Mouse (Mus musculus): ENCODE results near the gene Fam192a. TPM values are rescaled to one million over a fixed set of nuclear protein-coding genes. Genes with fewer than 3 reads are reported as not detected.

Fam192a gene
- 44.5 and 51.4 TPM in 2 replicates for total RNA-seq (2014; rRNA removed)
- 71.5 and 79.9 TPM in 2 replicates for polyA plus RNA-seq (2015; fragmentation: Nextera tagmentation; extraction: Ambion mirVana)

DNA sequence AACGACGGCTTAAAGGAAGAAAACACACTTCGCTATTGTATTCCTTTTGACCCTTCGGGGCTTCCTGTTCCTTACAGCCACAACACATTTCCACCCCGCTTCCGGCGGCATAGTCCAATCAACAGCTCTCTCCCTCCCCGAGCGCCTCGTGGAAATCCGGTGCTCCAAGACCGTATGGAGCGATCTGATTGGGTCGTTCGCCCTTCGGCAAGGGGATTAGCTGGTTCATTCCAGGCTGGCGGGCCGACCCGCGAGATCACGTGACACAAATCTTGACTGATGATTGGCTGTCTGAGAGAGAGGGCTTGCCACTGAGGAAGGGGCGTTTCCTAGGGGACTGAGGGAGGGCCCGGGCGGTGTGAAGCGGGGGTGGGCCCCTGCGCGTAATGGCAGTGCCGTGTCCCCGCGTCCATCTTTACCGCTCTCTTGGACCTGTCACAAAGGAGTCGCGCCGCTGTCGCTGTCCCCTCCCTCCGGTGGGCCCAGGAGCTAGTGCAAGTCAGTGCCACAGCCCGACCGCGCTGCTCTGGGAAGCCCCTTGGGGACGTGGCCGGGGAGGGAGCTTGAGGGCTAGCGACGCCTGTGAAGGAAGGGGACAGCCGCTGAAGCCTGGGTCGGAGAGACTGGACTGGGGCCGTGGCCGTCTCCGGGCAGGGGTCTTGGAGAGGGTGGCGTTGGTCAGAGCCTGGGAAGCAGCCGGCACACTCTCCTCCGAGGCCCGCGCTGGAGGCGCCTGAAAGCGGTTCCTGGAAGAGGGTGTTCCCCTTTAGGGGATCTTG is at the start of gene Fam192a, which contains the start of gene Rspry1:
Fam192a (minus strand) TSS at position 391 of the 779 bp plus-strand sequence.
Rspry1 (plus strand) TSS at position 331 of the 779 bp plus-strand sequence.
- no peaks in the 10 kb centered on the region for H3K36me3 ChIP-seq (ENCODE audit: insufficient read depth)
- peak within 1 kb of the TSS; percentile 72 for H3K4me3 ChIP-seq (ENCODE audit: low read depth, low read length)
- peak; percentile 99 for ATAC-seq
- no peak for TF ChIP-seq CTCF (IDR thresholded peaks at IDR 0.05; ENCODE audit: low read depth)
- DNase-seq = peak; percentile 100
- H3K4me1 ChIP-seq (ENCODE audit: insufficient read depth) = peaks cover 11% of the 10 kb centered on the region
- peak within 1 kb of the TSS; percentile 95 for H3K27ac ChIP-seq (ENCODE audit: low read depth, low read length)
- H3K9ac ChIP-seq = peak within 1 kb of the TSS; percentile 91
- no peaks in the 10 kb centered on the region for H3K27me3 ChIP-seq (ENCODE audit: insufficient read depth, low read length)
- no peaks in the 10 kb centered on the region for H3K9me3 ChIP-seq (ENCODE audit: low read length)
- peak within 1 kb of the TSS; percentile 80 for H3K4me2 ChIP-seq (ENCODE audit: low read depth)
- 1% methylated on average over 55 of the region's 55 CpGs for WGBS

DNA sequence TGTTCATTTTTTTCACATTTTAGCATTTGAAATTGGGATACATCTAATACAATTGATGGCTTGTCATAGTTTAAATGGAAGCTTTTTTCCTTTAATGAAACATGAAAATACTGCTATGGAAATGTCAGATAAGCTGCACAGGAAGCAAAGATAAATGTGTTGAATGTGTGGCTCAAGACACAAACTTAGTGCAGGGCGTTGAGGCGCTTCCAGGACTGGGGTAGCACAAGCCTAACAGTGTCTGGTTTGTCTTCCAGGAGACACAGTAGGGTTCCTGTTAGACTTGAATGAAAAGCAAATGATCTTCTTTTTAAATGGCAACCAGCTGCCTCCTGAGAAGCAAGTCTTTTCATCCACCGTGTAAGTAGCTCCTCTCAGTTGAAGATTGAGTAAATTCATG is 47.7 kb upstream of the Fam192a start:
- ATAC-seq = no peak; the same call in 1 of the 2 replicates
- H3K27me3 ChIP-seq (ENCODE audit: insufficient read depth, low read length) = no peaks in the 10 kb centered on the region
- H3K36me3 ChIP-seq (ENCODE audit: insufficient read depth) = peaks cover 56% of the 10 kb centered on the region
- H3K4me3 ChIP-seq (ENCODE audit: low read depth, low read length) = no peak overlapping the region
- 38% methylated on average over 3 of the region's 3 CpGs for WGBS
- H3K4me2 ChIP-seq (ENCODE audit: low read depth) = no peak overlapping the region
- no peak overlapping the region for H3K9ac ChIP-seq
- H3K9me3 ChIP-seq (ENCODE audit: low read length) = no peaks in the 10 kb centered on the region
- H3K27ac ChIP-seq (ENCODE audit: low read depth, low read length) = no peak overlapping the region
- no peak for TF ChIP-seq CTCF (IDR thresholded peaks at IDR 0.05; ENCODE audit: low read depth)
- no peak for DNase-seq
- no peaks in the 10 kb centered on the region for H3K4me1 ChIP-seq (ENCODE audit: insufficient read depth)

DNA sequence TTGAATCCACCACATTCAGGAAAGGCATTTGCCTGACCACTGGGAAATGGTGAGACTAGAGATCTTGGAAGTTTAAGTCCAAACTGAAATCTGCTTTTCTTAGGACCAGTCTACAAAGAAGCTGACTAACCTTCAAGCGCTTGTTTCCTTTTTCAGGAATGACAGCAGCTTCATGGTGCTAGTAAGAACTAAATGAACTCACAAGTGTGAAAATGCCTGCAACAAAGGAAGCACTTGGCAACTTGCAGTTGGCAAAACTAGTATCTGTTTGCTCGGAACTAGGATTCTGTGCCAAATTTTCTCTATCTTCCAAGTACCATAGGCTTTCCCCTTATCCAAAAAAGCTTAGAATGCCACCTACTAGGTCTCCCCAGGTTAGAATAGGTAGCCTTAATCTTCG is 44.4 kb upstream of the Fam192a start:
- Histone ChIP-seq H3K9ac (no peak overlapping the region), H3K4me3 (ENCODE audit: low read depth, low read length) (no peak overlapping the region), H3K27ac (ENCODE audit: low read depth, low read length) (no peak overlapping the region), H3K4me2 (ENCODE audit: low read depth) (no peak overlapping the region), H3K27me3 (ENCODE audit: insufficient read depth, low read length) (no peaks in the 10 kb centered on the region), H3K36me3 (ENCODE audit: insufficient read depth) (peaks cover 43% of the 10 kb centered on the region), H3K4me1 (ENCODE audit: insufficient read depth) (no peaks in the 10 kb centered on the region), H3K9me3 (ENCODE audit: low read length) (no peaks in the 10 kb centered on the region)
- DNase-seq (no peak), ATAC-seq (no peak)
- no peak for TF ChIP-seq CTCF (IDR thresholded peaks at IDR 0.05; ENCODE audit: low read depth)
- WGBS = 80% methylated on average over 3 of the region's 3 CpGs

DNA sequence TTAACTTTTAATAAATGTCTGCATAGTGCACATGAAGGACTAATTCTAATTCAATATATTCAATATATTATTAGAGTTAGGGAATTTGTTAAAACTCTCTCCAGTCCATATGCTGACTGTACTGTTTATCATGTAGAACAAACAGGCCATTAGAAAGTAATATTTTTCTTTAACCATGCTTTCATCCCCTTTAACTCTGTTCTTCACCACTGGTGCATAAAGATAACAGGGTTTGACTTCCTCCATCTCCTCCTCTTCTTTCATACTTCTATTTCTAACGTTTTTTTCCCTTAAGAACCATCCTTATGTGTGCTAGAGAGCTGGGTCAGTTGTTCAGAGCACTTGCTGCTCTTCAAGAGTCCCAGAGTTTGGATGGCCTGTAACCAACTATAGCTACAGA is 43.4 kb upstream of the Fam192a start:
- H3K4me3 ChIP-seq (ENCODE audit: low read depth, low read length) = no peak overlapping the region
- no peak overlapping the region for H3K27ac ChIP-seq (ENCODE audit: low read depth, low read length)
- DNase-seq = no peak
- no peaks in the 10 kb centered on the region for H3K4me1 ChIP-seq (ENCODE audit: insufficient read depth)
- H3K36me3 ChIP-seq (ENCODE audit: insufficient read depth) = peaks cover 50% of the 10 kb centered on the region
- no peak overlapping the region for H3K4me2 ChIP-seq (ENCODE audit: low read depth)
- no peaks in the 10 kb centered on the region for H3K9me3 ChIP-seq (ENCODE audit: low read length)
- no peaks in the 10 kb centered on the region for H3K27me3 ChIP-seq (ENCODE audit: insufficient read depth, low read length)
- 56% methylated on average over 1 of the region's 1 CpGs for WGBS
- H3K9ac ChIP-seq = no peak overlapping the region
- no peak for TF ChIP-seq CTCF (IDR thresholded peaks at IDR 0.05; ENCODE audit: low read depth)
- no peak for ATAC-seq

DNA sequence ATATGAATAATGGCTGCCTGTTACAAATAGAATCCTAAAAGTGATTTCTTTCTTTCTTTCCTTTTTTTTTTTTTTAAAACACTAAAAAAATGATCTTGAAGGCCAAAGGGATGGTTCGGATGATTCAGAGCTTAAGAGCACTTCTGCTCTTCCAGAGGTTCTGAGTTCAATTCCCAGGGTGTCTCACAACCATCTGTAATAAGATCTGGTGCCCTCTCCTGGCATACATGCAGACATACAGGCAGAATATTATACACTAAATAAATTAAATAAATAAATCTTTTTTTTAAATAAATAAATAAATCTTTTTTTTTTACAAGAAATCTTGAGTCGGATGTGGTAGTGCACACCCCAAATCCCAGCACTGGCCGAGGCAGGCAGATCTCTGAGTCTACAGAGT is 40.1 kb upstream of the Fam192a start:
- H3K4me3 ChIP-seq (ENCODE audit: low read depth, low read length) = no peak overlapping the region
- no peaks in the 10 kb centered on the region for H3K27me3 ChIP-seq (ENCODE audit: insufficient read depth, low read length)
- H3K4me2 ChIP-seq (ENCODE audit: low read depth) = no peak overlapping the region
- no peak overlapping the region for H3K27ac ChIP-seq (ENCODE audit: low read depth, low read length)
- DNase-seq (no peak), ATAC-seq (no peak)
- H3K36me3 ChIP-seq (ENCODE audit: insufficient read depth) = peaks cover 60% of the 10 kb centered on the region
- 92% methylated on average over 3 of the region's 3 CpGs for WGBS
- TF ChIP-seq CTCF (IDR thresholded peaks at IDR 0.05; ENCODE audit: low read depth) = peak; percentile 19; the same call in 1 of the 2 replicates
- no peaks in the 10 kb centered on the region for H3K9me3 ChIP-seq (ENCODE audit: low read length)
- no peaks in the 10 kb centered on the region for H3K4me1 ChIP-seq (ENCODE audit: insufficient read depth)
- H3K9ac ChIP-seq = no peak overlapping the region

DNA sequence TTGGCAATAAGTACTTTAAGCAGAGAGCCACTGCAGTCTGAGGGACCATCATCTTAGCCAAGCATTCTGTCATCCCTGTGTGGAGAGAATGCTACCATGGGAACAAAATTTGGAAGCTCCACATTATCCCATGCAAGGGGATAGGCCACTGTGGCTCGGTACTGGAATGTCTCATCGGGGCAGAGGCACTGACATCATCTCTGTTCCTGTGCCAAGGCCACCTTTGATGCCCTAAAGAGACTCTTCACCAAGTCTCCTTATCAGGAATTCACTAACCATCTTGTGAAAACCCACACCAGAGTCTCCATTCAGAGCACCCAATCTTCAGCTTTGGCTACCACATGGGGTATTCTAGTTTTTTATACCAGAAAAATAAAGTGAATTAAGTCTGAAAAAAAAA is 39.4 kb upstream of the Fam192a start:
- H3K9me3 ChIP-seq (ENCODE audit: low read length) = no peaks in the 10 kb centered on the region
- no peak overlapping the region for H3K4me3 ChIP-seq (ENCODE audit: low read depth, low read length)
- no peak for TF ChIP-seq CTCF (IDR thresholded peaks at IDR 0.05; ENCODE audit: low read depth)
- peaks cover 60% of the 10 kb centered on the region for H3K36me3 ChIP-seq (ENCODE audit: insufficient read depth)
- no peaks in the 10 kb centered on the region for H3K27me3 ChIP-seq (ENCODE audit: insufficient read depth, low read length)
- no peak overlapping the region for H3K9ac ChIP-seq
- no peaks in the 10 kb centered on the region for H3K4me1 ChIP-seq (ENCODE audit: insufficient read depth)
- WGBS = 94% methylated on average over 2 of the region's 2 CpGs
- H3K27ac ChIP-seq (ENCODE audit: low read depth, low read length) = no peak overlapping the region
- ATAC-seq (no peak), DNase-seq (no peak)
- H3K4me2 ChIP-seq (ENCODE audit: low read depth) = no peak overlapping the region

DNA sequence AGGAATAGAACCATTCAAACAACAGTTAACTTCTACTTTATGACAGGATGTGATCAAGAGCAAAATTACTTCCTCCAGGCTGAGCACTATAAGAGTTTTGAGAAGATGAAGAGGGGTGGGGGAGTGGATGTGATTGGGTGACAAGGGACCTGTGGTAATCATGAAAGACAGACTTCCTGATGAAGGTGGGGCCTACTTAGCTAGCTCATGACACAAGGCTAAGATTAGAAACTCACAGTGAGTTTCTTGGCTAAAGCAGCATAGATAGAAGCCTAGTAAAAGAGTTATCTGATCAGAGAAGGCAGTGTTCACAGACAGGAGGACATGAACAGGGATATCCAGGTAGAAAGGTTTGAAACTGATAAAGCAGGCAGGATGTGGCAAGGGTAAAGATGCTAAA is 32.4 kb upstream of the Fam192a start:
- DNase-seq (no peak), ATAC-seq (no peak)
- H3K4me1 ChIP-seq (ENCODE audit: insufficient read depth) = no peaks in the 10 kb centered on the region
- no peaks in the 10 kb centered on the region for H3K27me3 ChIP-seq (ENCODE audit: insufficient read depth, low read length)
- H3K4me2 ChIP-seq (ENCODE audit: low read depth) = no peak overlapping the region
- H3K4me3 ChIP-seq (ENCODE audit: low read depth, low read length) = no peak overlapping the region
- H3K9me3 ChIP-seq (ENCODE audit: low read length) = no peaks in the 10 kb centered on the region
- peaks cover 66% of the 10 kb centered on the region for H3K36me3 ChIP-seq (ENCODE audit: insufficient read depth)
- H3K9ac ChIP-seq = no peak overlapping the region
- no peak for TF ChIP-seq CTCF (IDR thresholded peaks at IDR 0.05; ENCODE audit: low read depth)
- no peak overlapping the region for H3K27ac ChIP-seq (ENCODE audit: low read depth, low read length)

Data from forebrain, postnatal 0 days (tissue).